Mouse (Mus musculus): Measurements from ENCODE around the gene Sh3bgrl2. TPM values are rescaled to one million over a fixed set of nuclear protein-coding genes. Genes with fewer than 3 reads are reported as not detected.
"Not testable (repeated sequence)": the region's sequence is repeated elsewhere in the genome, so short reads cannot be mapped to it uniquely, and the experiment has no call there.

Sh3bgrl2 gene
- polyA plus RNA-seq (2017; shearing (Covaris generic)): 10 to 100 TPM in 1 of 2 experiments, 1 to 10 TPM in 1; 7.2 to 11.8 TPM

DNA sequence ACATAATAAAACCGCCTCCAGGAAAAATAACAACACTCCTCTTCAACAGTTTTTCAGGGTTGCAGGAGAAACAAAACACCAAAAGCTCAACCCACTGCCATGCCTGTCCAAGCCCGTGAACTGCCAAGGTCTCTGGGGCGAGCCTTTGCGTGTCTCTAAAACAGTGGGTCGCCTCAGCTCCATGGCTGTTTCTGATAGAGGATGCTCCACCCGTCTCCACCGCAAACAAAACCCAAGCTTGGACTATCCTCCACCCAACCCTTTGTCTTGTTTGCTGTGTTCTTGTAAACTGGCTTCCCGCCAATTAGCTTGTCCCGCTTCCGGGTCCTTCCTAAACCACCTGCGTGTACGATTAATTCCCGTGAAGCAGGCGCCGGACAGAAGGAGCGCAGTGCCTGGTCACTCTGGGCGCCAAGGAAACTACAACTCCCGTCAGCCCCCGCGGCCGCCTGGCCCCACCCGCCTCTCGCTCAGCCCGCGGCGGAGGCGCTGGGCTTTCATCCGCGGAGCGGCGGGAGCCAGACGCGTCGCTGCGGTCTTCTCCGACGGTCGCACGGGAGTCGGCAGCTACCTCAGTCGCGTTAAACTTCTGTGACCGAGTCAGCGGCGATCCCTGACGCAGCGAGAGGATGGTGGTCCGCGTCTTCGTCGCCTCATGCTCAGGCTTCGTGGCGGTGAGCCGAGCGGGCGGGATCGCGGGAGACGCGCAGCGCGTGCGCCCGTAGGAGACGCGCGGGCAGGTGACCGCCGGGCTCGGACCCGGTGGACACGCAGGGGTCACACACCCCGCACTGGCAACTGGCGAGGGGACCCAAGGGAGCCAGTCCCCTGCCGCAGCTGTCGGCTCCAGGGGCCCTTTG, at the start of gene Sh3bgrl2:
Sh3bgrl2 (plus strand) TSS at position 498 of the 860 bp plus-strand sequence.
- ATAC-seq: peak; percentile 67

- not testable (repeated sequence) for ATAC-seq
Measured at GRCm38 (mm10) chr9:83519081-83519480, 29.0 kb upstream of the Sh3bgrl2 start.

DNA sequence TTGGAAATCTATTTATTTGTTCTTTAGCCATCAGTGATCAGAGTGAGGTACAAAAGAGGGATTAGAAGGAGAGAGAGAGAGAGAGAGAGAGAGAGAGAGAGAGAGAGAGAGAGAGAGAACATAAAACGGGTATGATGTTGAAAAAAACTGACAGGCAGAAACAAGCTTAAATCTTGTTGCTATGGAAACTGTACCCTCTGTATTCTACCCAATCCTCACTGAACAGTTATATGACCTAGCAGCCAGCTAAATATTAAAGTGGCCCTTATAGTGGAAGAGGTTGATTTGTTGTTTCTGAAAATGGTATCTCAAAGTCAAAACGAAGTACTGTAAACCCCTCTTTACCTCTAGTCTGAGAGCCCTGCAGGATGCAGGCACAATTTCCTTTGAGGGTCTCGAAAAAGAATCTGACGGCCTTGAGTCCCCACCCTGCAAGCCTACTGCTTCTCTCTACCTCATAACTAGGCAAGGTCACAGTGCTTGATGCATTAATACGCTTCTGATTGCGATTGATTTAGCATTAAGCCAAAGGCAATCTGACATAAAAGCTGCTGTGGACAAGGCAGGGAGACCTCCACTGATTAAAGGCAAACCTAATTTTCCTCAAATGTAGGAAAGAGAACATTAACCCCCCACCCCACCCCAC, 28.5 kb upstream of the Sh3bgrl2 start:
- ATAC-seq: no peak

DNA sequence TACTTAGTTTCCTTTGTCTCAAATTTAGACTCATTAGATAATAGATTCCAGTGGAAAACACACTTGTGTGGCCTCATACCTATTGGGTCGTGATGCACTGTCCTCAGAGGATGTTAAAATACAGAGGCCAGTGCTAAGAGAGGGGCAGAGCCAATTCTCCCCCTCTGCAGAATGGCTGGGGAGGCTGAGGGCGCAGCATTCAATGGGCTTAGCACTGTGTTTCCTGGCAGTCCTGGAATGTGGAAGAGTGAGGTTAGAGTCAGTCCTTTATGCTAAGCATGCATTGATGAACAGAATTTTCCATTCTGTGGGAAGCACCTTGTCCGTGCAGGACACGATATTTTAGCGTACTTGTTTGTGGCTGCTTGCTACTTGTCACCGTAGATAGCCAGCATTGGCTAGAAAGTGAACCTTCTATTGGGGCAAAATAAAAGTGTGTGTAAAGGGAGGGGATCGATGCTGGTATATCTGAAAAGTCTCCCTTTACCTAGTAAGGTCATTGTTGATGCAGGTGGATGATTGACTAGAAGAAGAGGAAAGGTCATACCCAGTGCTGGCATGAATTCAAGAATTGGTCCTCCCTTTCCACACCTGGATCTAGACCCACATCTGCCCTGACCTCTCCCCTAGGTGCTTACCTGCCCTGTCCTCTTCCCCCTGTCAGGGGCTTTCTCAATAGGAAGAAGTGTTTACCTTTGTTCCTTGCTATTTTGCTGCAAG, 20.6 kb upstream of the Sh3bgrl2 start:
- ATAC-seq: no peak

DNA sequence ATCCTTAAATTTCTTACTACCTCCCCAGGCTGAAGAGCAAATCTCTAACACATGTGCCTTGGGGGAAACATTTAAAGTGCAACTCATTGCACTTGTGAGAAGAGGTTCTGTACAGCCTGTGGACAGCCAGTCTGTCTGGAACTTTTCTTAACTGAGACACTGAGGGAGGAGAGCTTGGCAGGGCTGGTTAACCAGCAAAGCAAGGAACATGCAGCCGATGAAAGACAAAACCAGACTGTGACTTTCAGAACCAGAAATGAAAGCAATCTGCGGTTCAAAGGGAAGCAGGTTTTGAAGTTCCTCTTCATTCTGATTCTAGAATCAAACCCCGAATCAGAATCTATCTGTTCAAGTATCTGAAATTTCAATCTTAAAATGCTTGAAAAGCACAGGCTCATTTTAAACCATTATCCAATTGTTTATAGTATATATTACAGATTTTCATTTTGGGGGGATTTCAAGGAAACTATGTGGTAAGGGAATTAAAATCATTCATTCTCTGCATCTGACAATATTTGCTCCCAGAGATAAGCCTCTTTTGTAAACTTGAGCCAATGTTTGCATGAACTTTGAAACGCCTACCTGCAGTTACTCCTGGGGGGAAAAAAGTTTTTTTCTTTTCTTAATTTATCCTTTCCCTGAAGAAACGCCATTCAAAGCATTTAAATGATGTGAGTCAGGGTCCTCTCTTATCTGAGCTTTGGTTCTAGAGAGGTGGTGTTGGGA, 14.9 kb upstream of the Sh3bgrl2 start:
- ATAC-seq: no peak

DNA sequence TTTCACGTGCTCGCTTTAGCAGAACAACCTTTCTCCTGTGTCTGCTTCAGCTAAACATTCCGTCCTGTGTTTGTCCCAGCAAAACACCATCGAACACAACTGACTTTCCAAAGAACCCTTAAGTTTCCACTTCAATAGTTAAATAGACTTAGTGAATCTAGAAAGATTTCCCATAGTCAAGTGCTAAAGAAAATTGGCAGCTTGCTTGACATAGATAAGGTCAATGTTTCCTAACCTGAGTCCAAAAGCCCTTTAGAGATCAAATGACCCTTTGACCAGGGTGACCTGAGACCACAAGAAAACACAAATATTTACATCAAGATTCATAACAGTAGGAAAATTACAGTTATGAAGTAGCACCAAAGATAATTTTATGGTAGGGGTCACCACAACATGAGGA, 11.2 kb upstream of the Sh3bgrl2 start:
- no peak for ATAC-seq

- ATAC-seq: no peak
Measured at GRCm38 (mm10) chr9:83537510-83537909, 10.6 kb upstream of the Sh3bgrl2 start.

- no peak for ATAC-seq
Measured at GRCm38 (mm10) chr9:83537921-83538536, 10.1 kb upstream of the Sh3bgrl2 start.

DNA sequence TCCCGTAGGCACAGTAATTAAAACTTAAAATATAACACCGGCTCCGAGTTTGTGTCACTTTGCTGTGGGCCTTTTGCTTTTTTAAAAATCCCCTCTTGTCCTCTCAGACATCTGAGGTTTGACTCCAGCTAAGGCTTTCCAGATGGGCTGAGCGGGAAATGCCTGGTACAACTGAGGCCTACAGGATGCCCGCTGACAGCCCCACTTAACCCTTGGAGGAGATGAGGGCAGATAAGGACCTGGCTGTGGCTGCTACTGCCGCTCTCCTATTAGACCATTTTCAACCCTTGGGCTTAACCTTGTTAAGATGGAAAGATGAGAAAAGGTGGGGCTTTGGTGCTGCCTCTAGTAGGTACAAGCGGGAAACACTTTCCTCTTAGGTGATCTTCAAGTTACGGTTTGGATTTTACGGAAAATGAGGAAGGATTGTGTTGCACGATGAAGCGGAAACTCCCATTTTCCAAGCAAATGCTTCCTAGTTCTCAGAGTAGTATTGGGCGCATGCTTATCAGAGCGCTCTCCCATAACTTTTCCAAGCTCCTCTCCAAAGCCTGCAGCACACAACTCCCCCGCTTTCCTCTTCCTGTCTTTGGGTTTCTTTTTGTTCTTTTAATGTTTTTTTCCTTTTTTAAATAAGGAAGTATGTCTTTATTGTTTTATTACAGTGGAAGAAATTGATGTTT, 8.2 kb upstream of the Sh3bgrl2 start:
- ATAC-seq: no peak

DNA sequence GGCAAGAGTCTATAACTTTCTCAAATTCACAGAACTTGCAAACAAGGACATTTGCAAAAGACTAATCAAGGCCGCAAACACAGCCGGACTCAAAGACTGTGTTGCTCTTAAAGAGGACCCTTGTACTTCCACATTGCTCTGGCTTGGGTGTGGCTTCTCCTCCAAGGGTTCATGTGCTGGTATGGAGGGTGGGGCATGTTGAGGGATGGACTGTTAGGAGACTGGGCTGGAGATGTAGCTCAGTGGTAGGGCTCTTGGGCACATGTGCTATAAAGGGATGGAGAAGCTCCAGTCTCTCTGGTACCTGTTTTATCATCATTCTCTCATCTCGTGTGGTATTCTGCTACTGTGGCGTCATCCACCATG, 7.7 kb upstream of the Sh3bgrl2 start:
- ATAC-seq: no peak

DNA sequence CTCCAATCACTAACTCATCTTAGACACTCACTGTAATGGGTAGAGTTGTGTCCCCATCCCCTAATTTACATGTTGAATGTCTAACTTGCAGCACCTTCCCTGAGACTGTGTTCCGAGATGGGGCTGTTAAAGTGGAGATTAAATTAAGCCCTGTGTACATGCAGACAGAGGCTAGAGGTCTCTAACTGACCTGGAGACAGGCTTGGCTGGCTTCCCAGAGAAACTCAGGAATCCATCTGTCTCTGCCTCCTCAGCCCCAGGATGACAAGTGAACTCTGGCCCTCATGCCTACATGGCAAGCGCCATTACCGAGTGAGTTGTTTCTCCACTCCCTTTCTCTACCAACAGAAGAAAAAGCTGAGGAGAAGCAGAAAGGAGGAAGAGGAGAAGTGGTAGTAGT, 7.2 kb upstream of the Sh3bgrl2 start:
- no peak for ATAC-seq

DNA sequence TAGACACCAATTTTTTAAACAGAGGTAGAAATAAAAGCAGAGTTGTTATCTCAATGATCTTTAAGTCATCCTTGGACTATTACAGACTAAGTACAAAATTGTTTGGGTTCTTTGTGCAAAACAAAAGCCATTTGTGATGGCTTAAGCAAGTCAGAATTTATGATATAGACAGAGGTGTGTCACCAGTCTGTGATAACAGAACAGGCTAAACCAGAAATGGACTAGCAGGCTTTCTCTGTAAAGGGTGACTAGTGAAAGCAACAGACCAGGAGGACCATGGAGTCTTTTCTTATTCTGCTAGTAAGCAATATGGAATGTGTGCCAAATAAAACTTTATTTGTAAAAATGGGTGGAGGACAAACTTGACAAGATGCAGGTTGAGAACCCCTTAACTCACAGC, 2.9 kb upstream of the Sh3bgrl2 start:
- no peak for ATAC-seq

DNA sequence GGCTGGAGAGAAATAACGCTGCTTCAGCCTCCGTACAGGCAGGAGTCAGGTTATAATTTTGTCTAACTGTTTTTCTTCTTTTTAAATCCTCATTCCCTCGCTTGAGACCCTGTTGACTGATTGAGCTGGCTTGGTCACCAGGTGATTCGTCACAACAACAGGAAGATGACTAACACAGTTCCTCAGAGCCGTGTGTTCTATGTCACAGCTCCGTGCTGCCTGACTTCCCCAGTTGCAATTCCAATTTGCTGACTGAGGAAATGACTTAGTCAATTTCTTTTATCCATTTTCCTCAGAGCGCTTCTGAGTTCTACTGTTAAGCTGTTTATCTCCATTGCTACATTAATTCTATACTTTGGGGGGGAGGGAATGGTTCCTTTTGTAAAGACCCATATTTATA, 1.8 kb upstream of the Sh3bgrl2 start:
- ATAC-seq: no peak

DNA sequence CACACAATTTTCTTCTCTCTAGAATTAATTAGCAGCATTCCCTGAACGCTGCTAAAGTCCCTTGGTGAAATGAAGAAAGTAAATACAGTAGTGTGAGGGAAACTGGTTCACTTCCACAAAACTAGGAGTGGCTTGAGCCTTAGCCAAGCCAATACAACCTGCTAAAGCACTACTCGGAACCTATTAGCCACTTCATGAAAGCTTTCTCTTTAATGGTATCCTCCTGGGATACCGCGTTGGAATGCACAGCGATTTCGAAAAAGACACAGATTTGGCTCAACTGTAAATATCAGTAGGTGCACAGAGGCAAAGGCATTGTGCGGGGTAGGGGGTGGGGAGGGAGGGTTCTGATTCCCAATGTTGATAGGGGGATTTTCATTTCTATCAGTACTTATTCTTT, 898 bp upstream of the Sh3bgrl2 start:
- ATAC-seq: no peak

- ATAC-seq: no peak
Measured at GRCm38 (mm10) chr9:83549866-83550265, 1.7 kb downstream of the Sh3bgrl2 start.

- ATAC-seq: no peak
Measured at GRCm38 (mm10) chr9:83551116-83551515, 3.0 kb downstream of the Sh3bgrl2 start.

DNA sequence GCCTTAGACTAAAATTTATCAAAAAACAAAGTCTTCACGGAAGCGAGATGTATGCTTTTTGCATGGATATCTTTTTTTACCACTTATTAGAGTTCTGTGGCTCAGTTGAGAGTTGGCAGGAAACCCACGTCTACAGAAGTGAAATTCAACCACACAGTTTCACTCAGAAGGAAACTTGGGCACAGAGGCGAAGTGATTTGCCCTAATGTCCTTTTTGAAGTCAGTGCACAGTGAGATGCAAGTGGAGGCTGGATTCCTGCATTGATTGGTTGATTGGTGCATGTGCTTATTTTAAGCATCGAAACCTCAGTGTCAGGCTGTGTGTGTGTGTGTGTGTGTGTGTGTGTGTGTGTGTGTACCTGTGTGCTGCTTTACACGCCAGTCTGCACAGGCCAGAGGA, 3.5 kb downstream of the Sh3bgrl2 start:
- peak; percentile 55 for ATAC-seq

- ATAC-seq: no peak
Measured at GRCm38 (mm10) chr9:83555580-83555979, 7.5 kb downstream of the Sh3bgrl2 start.

- ATAC-seq: no peak
Measured at GRCm38 (mm10) chr9:83556236-83556635, 8.1 kb downstream of the Sh3bgrl2 start.

- ATAC-seq: no peak
Measured at GRCm38 (mm10) chr9:83556780-83557771, 8.9 kb downstream of the Sh3bgrl2 start.

Data from activated CD4-positive, CD25-positive, alpha-beta regulatory T cell, adult 4 months (primary cell).